ENCODE assay signal across 9 mouse cellular contexts in the genomic region with DNA sequence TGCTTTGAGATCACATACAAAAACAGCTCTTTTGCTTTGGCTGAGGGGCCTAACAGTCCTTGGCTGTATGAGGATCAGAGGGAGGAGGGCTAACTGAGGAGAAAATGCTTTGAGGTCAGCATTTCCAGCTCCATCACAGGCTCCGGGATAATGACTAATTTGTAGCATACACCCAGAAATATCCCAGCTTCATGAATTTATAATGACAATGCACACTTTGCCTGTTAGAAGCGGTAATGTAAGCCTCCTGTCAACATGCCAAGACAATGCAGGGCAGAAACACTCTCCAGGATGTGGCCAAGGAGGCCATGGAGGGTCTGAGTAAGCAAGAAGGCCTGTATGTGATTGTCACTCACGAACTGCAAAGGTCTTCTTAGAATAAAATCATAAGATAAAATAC. TPM values are rescaled to one million over a fixed set of nuclear protein-coding genes. Genes with fewer than 3 reads are reported as not detected.
DNase-seq lines count a peak whose midpoint lies in the region; ATAC-seq and TF ChIP-seq lines count a peak whose summit lies in the region.
"Had no signal": no experiment of that assay in that cellular context is flagged by ENCODE, and none has a peak within 500 bp of the region (broad histone marks: within the 10 kb centered on the region; RNA-seq: fewer than 3 reads in every experiment).

No protein-coding gene starts in this region.

- peaks cover 14% of the 10 kb centered on the region; the same call in 1 of the 2 replicates for H3K36me3 ChIP-seq in kidney, embryonic 14.5 days (ENCODE audit: control insufficient read depth, insufficient read depth, low read length)
- peaks cover 6% of the 10 kb centered on the region; the same call in 1 of the 2 replicates for H3K36me3 ChIP-seq in embryonic facial prominence, embryonic 12.5 days
- H3K36me3 ChIP-seq in hindbrain, embryonic 15.5 days, result no peaks in the 10 kb centered on the region; the same call in 1 of the 2 replicates
- peaks cover 5% of the 10 kb centered on the region for H3K36me3 ChIP-seq in myocyte (ENCODE audit: control insufficient read depth, insufficient read depth)

- no peak overlapping the region for H3ac ChIP-seq in myocyte (ENCODE audit: control insufficient read depth, insufficient read length)

- peak overlapping the region; percentile 78 for H3K4me3 ChIP-seq in kidney, embryonic 14.5 days (ENCODE audit: low read length)
- peak overlapping the region; percentile 82 for H3K4me3 ChIP-seq in embryonic facial prominence, embryonic 12.5 days
- H3K4me3 ChIP-seq in hindbrain, embryonic 15.5 days, result peak overlapping the region; percentile 90
- peak overlapping the region; percentile 77 for H3K4me3 ChIP-seq in myocyte

- WGBS in kidney, embryonic 14.5 days, result 26% methylated on average over 3 of the region's 3 CpGs
- WGBS in embryonic facial prominence, embryonic 12.5 days, result 36% methylated on average over 3 of the region's 3 CpGs
- 14% methylated on average over 3 of the region's 3 CpGs for WGBS in hindbrain, embryonic 15.5 days

- peaks cover 19% of the 10 kb centered on the region for H3K4me1 ChIP-seq in kidney, embryonic 14.5 days (ENCODE audit: control insufficient read depth, insufficient read depth, low read length)
- peaks cover 46% of the 10 kb centered on the region for H3K4me1 ChIP-seq in embryonic facial prominence, embryonic 12.5 days
- H3K4me1 ChIP-seq in hindbrain, embryonic 15.5 days (replicated peaks), result peaks cover 65% of the 10 kb centered on the region

- H3K27ac ChIP-seq in kidney, embryonic 14.5 days (ENCODE audit: low read depth, low read length), result no peak overlapping the region
- no peak overlapping the region for H3K27ac ChIP-seq in embryonic facial prominence, embryonic 12.5 days
- peak overlapping the region; percentile 93 for H3K27ac ChIP-seq in hindbrain, embryonic 15.5 days (replicated peaks)

- no peaks in the 10 kb centered on the region for H3K27me3 ChIP-seq in kidney, embryonic 14.5 days (ENCODE audit: control insufficient read depth, insufficient read depth, low read length)
- H3K27me3 ChIP-seq in embryonic facial prominence, embryonic 12.5 days, result no peaks in the 10 kb centered on the region
- no peaks in the 10 kb centered on the region for H3K27me3 ChIP-seq in hindbrain, embryonic 15.5 days
- no peaks in the 10 kb centered on the region for H3K27me3 ChIP-seq in myocyte (ENCODE audit: control insufficient read depth, insufficient read depth, insufficient read length)

- no peak for TF ChIP-seq POLR2A in myocyte (IDR thresholded peaks at IDR 0.05; ENCODE audit: insufficient read length, low read depth)

- H3K9me3 ChIP-seq in kidney, embryonic 14.5 days (ENCODE audit: control insufficient read depth, low read length), result no peaks in the 10 kb centered on the region
- no peaks in the 10 kb centered on the region for H3K9me3 ChIP-seq in embryonic facial prominence, embryonic 12.5 days
- H3K9me3 ChIP-seq in hindbrain, embryonic 15.5 days, result no peaks in the 10 kb centered on the region

- peaks cover 72% of the 10 kb centered on the region for H3K79me2 ChIP-seq in myocyte (ENCODE audit: control insufficient read depth, insufficient read depth)

- no peak for DNase-seq in kidney, postnatal 25 days
- no peak for DNase-seq in thymus, postnatal 10 days (ENCODE audit: low spot score in 2 of 2)
- no peak for DNase-seq in ovary, postnatal 14 days (ENCODE audit: low spot score)
- DNase-seq in ovary, postnatal 10 days (ENCODE audit: low spot score), result no peak
- DNase-seq: spleen, adult 18-20 months had no signal

- peak overlapping the region; percentile 14; the same call in 1 of the 2 replicates for H3K9ac ChIP-seq in kidney, embryonic 14.5 days (ENCODE audit: low read depth, low read length)
- H3K9ac ChIP-seq in embryonic facial prominence, embryonic 12.5 days, result peak overlapping the region; percentile 83; the same call in 1 of the 2 replicates
- peak overlapping the region; percentile 93 for H3K9ac ChIP-seq in hindbrain, embryonic 15.5 days

- H3K4me2 ChIP-seq in kidney, embryonic 14.5 days (replicated peaks; ENCODE audit: low read depth, low read length), result peak overlapping the region; percentile 85
- peak overlapping the region; percentile 65 for H3K4me2 ChIP-seq in embryonic facial prominence, embryonic 12.5 days (replicated peaks)
- H3K4me2 ChIP-seq in hindbrain, embryonic 15.5 days, result peak overlapping the region; percentile 65
- peak overlapping the region; percentile 95 for H3K4me2 ChIP-seq in myocyte (ENCODE audit: low read depth)

- no peak for ATAC-seq in kidney, embryonic 14.5 days (ENCODE audit: low FRiP score, low TSS enrichment)
- no peak for ATAC-seq in embryonic facial prominence, embryonic 12.5 days (ENCODE audit: insufficient number of reproducible peaks, insufficient read depth, low FRiP score, low TSS enrichment)
- ATAC-seq in hindbrain, embryonic 15.5 days (ENCODE audit: low FRiP score, low read depth), result no peak

TF ChIP-seq in myocyte, 11 proteins besides CTCF, POLR2A, EP300 and RAD21:
- no peak for TF ChIP-seq SRF (IDR thresholded peaks at IDR 0.05; ENCODE audit: control insufficient read depth, insufficient read length, low read depth)

RNA-seq across cellular contexts. Expression of gene Rgmb, which starts 7.0 kb away (rescaled TPM):
- 12.3 and 16.4 TPM in 2 replicates for polyA plus RNA-seq in kidney, embryonic 14.5 days (2014; fragmentation: Nextera tagmentation; extraction: Ambion mirVana)
- polyA plus RNA-seq in embryonic facial prominence, embryonic 12.5 days (2016; fragmentation: Nextera tagmentation; extraction: Ambion mirVana), result 30.2 and 33.5 TPM in 2 replicates
- polyA plus RNA-seq in hindbrain, embryonic 15.5 days (2015; fragmentation: Nextera tagmentation; extraction: Ambion mirVana), result 74.7 and 79.3 TPM in 2 replicates
- 13.8 TPM for polyA plus RNA-seq in myocyte (2012; fragmentation: generic; extraction: Trizol)

Comparison
In these comparisons a context has a peak if more than half of its experiments do, and no peak if none do; other contexts are left out.
1. H3K9ac ChIP-seq: peak in every context shown above with its lines; median percentile 93 in hindbrain, embryonic 15.5 days; 83 in embryonic facial prominence, embryonic 12.5 days; 14 in kidney, embryonic 14.5 days.